Mouse (Mus musculus) G1E (cell line): ENCODE measurements around the gene Taar5.

Experiments
- CTCF ChIP-seq: IDR thresholded peaks from 2 replicates; pipeline ENCODE4 v1.5.1; 2012; ENCODE audit warnings: low read depth, low read length, inconsistent platforms, mixed read lengths
- GATA1 ChIP-seq: IDR thresholded peaks from 2 replicates; pipeline ENCODE4 v1.6.1; 2012; ENCODE audit warnings: borderline replicate concordance, low read length, inconsistent platforms, mixed read lengths
- POLR2AphosphoS5 ChIP-seq: IDR thresholded peaks from 2 replicates; pipeline ENCODE4 v1.6.1; 2012; ENCODE audit warnings: low read depth, low read length, inconsistent platforms; ENCODE audit not compliant: insufficient replicate concordance
- TAL1 ChIP-seq: conservative IDR thresholded peaks from 2 replicates; pipeline ENCODE4 v1.6.1; 2012; ENCODE audit warnings: low read depth, low read length, inconsistent platforms, mixed read lengths

- TF ChIP-seq CTCF = no peak
- TF ChIP-seq GATA1 = no peak
- no peak for TF ChIP-seq TAL1
- TF ChIP-seq POLR2AphosphoS5 = no peak
Observed at GRCm38 (mm10) chr10:23993381-23993780, 22.9 kb downstream of the Taar5 start, which contains the start of gene Taar7a.
